Mouse (Mus musculus): ENCODE data around the gene Nbas.

DNA sequence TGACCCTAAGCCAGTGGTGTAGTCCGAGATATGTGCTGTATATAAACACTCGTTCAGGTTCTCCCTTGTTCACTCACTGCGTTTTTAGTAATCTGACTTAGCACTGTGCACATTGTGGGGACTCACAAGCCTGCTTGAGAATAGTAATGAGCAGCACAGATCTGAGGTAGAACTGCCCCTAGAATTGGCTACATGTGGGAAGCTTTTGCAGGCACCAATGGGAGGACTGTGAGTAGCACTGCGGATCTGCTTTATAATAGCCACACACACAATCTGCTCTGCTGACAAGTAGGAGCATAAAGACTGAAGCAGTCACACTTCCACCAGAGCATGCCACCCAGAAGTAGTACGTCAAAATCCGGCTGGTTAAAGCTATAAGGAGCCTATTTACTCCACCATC, 228.3 kb downstream of the Nbas start:
- TF ChIP-seq CTCF (IDR thresholded peaks at IDR 0.05; ENCODE audit: low read depth, low read length) (no peak), POLR2A (IDR thresholded peaks at IDR 0.05; ENCODE audit: insufficient read depth, low read length) (no peak), EP300 (IDR thresholded peaks at IDR 0.05; ENCODE audit: insufficient read depth, low read depth, low read length) (no peak)
